Mouse (Mus musculus) midbrain, embryonic 10.5 days (tissue): ENCODE measurements at regions not wholly inside any gene's neighbourhood (a gene's known extent, or its start where the extent isn't known, plus 50 kb on each side); places are given as distances from the start of the nearest gene placed in this dataset.

ENCODE experiments used
- DNase-seq: peaks from one replicate; pipeline ENCODE4 v3.0.0-alpha.2; 2017; ENCODE audit warnings: low spot score
- H3K27ac ChIP-seq: fragments of 300-500 bp; sonication (generic); replicated peaks from 2 replicates; pipeline ENCODE4 v1.5.1; 2016; ENCODE audit warnings: mild to moderate bottlenecking
- H3K27me3 ChIP-seq: fragments of 300-500 bp; sonication (generic); 2 replicates; pipeline ENCODE4 v1.6.1; 2016; ENCODE audit warnings: low read depth, mild to moderate bottlenecking; ENCODE audit not compliant: poor library complexity, severe bottlenecking
- H3K36me3 ChIP-seq: fragments of 300-500 bp; sonication (generic); 2 replicates; pipeline ENCODE4 v1.6.1; 2016; ENCODE audit warnings: mild to moderate bottlenecking, moderate library complexity
- H3K4me1 ChIP-seq: fragments of 300-500 bp; sonication (generic); 2 replicates; pipeline ENCODE4 v1.6.1; 2016
- H3K4me3 ChIP-seq: fragments of 300-500 bp; sonication (generic); 2 replicates; pipeline ENCODE4 v1.5.1; 2016; ENCODE audit warnings: mild to moderate bottlenecking, moderate library complexity
- H3K9me3 ChIP-seq: fragments of 300-500 bp; sonication (generic); replicated peaks from 2 replicates; pipeline ENCODE4 v1.6.1; 2016; ENCODE audit warnings: mild to moderate bottlenecking
- WGBS: fragments of 180-500 bp; shearing (Covaris S2); methylation state at CpG from one replicate; pipeline ENCODE4 v1.1.7; 2016; 5-methylcytosine and 5-hydroxymethylcytosine counted together

- no peak for DNase-seq
- Histone ChIP-seq H3K27me3 (no peaks in the 10 kb centered on the region), H3K4me3 (no peak overlapping the region), H3K36me3 (no peaks in the 10 kb centered on the region), H3K27ac (no peak overlapping the region), H3K9me3 (no peaks in the 10 kb centered on the region), H3K4me1 (no peaks in the 10 kb centered on the region)
- WGBS = 87% methylated on average over 1 of the region's 1 CpGs
Measured at GRCm38 (mm10) chr3:15139550-15139949, 192.6 kb downstream of the Gm9733 start.

- WGBS = 98% methylated on average over 1 of the region's 1 CpGs
- no peaks in the 10 kb centered on the region for H3K27me3 ChIP-seq
- H3K4me3 ChIP-seq = no peak overlapping the region
- no peaks in the 10 kb centered on the region for H3K4me1 ChIP-seq
- no peak for DNase-seq
- H3K27ac ChIP-seq = no peak overlapping the region
- no peaks in the 10 kb centered on the region for H3K36me3 ChIP-seq
- no peaks in the 10 kb centered on the region for H3K9me3 ChIP-seq
Measured at GRCm38 (mm10) chr3:15153710-15154109, 178.4 kb downstream of the Gm9733 start.

- Histone ChIP-seq H3K4me1 (no peaks in the 10 kb centered on the region), H3K27ac (no peak overlapping the region), H3K36me3 (no peaks in the 10 kb centered on the region), H3K27me3 (no peaks in the 10 kb centered on the region), H3K4me3 (no peak overlapping the region), H3K9me3 (no peaks in the 10 kb centered on the region)
- no peak for DNase-seq
- WGBS = 94% methylated on average over 3 of the region's 3 CpGs
Measured at GRCm38 (mm10) chr3:15154153-15154552, 177.9 kb downstream of the Gm9733 start.

DNA sequence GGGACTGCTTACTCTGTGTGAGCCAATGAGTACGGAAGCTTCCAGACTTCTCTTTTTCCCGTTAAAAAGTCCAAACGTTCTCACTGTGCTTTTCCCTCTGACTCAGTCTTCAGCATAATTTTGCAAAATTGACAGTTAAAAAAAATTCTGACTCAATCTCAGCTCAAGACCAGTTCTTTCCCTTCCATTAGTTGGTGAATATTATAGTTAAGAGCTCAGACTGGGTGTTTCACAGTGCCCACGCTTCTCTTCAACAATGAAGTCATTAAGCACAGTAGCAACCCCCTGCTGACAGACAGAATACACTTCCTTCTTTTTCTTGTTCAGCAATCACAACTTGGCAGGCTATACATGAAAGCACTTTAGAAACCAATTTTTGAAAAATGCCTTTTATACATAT, 175.4 kb downstream of the Gm9733 start:
- Histone ChIP-seq H3K27me3 (no peaks in the 10 kb centered on the region), H3K4me1 (no peaks in the 10 kb centered on the region), H3K9me3 (no peaks in the 10 kb centered on the region), H3K36me3 (no peaks in the 10 kb centered on the region), H3K4me3 (no peak overlapping the region), H3K27ac (no peak overlapping the region)
- 84% methylated on average over 4 of the region's 4 CpGs for WGBS
- DNase-seq = no peak

- no peaks in the 10 kb centered on the region for H3K9me3 ChIP-seq
- H3K4me3 ChIP-seq = no peak overlapping the region
- H3K4me1 ChIP-seq = no peaks in the 10 kb centered on the region
- H3K27me3 ChIP-seq = no peaks in the 10 kb centered on the region
- WGBS = 93% methylated on average over 1 of the region's 1 CpGs
- no peak for DNase-seq
- H3K27ac ChIP-seq = no peak overlapping the region
- no peaks in the 10 kb centered on the region for H3K36me3 ChIP-seq
Measured at GRCm38 (mm10) chr3:15157842-15158241, 174.3 kb downstream of the Gm9733 start.

- H3K27me3 ChIP-seq = no peaks in the 10 kb centered on the region
- 93% methylated on average over 8 of the region's 8 CpGs for WGBS
- no peaks in the 10 kb centered on the region for H3K4me1 ChIP-seq
- H3K27ac ChIP-seq = no peak overlapping the region
- H3K9me3 ChIP-seq = no peaks in the 10 kb centered on the region
- no peak for DNase-seq
- H3K36me3 ChIP-seq = no peaks in the 10 kb centered on the region
- no peak overlapping the region for H3K4me3 ChIP-seq
Measured at GRCm38 (mm10) chr3:15158926-15159325, 173.2 kb downstream of the Gm9733 start.

DNA sequence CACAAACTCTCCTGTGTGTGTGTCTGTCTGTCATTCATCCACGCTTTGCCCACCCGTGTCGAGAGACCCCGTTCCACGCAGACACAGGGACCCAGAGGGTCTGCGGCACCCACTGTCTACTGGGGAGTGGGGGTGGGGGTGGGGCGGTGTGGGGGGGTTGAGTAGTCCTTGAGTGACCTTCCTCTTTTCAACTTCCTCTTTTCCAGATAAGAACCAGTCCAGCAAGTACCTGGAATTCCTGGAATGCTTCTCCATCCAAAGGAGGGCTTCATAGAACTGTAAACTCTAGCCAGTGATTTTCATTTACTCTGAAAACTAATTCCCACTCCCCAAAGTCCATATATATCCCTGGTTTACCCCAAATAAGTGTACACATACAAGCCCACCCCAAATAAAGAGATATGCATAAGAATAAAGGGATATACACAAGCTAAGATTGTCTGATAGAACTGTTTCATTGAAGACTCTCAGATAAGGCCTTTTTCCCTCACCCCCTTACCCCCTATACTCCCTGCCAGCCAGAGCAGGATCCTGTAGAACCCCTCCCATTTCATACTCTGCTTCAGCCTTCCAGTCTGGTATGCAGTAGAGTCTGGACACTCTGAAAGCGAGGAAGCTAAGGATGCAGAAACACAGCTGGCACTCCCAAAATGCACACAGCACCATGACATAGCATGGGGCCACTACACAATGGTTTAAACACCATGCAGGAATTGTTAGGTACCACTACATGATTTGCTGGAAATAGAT, 172.0 kb downstream of the Gm9733 start:
- WGBS = 89% methylated on average over 8 of the region's 8 CpGs
- no peak overlapping the region for H3K27ac ChIP-seq
- DNase-seq = no peak
- no peaks in the 10 kb centered on the region for H3K9me3 ChIP-seq
- no peak overlapping the region for H3K4me3 ChIP-seq
- H3K27me3 ChIP-seq = no peaks in the 10 kb centered on the region
- no peaks in the 10 kb centered on the region for H3K36me3 ChIP-seq
- H3K4me1 ChIP-seq = no peaks in the 10 kb centered on the region

DNA sequence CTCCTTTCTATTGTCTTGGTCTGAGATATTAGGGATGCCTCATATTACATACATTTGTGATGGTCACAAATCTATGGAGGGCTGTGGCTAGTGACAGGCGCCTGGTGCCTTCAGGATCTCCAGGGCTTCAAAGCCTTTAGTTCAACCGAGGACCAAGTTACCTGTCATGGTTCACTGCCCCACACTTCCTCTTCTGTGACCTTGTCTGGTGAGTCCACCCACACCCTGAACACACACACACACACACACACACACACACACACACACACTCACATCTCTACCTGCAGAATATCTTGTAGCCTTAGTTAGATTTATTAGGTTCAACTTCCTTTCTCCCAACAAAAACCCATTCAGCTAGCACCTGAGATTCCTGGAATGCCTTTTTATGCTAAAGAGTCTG, 156.3 kb downstream of the Gm9733 start:
- 85% methylated on average over 2 of the region's 2 CpGs for WGBS
- no peak for DNase-seq
- no peak overlapping the region for H3K4me3 ChIP-seq

GRCm38 (mm10) chr3:15179079-15179812, 152.9 kb downstream of the Gm9733 start:
- Histone ChIP-seq H3K9me3 (no peaks in the 10 kb centered on the region), H3K4me1 (no peaks in the 10 kb centered on the region), H3K4me3 (no peak overlapping the region), H3K36me3 (no peaks in the 10 kb centered on the region), H3K27ac (no peak overlapping the region), H3K27me3 (no peaks in the 10 kb centered on the region)
- WGBS = 87% methylated on average over 6 of the region's 6 CpGs
- no peak for DNase-seq

More for the DNA sequence above, 156.3 kb downstream of the Gm9733 start:
- H3K4me1 ChIP-seq = no peaks in the 10 kb centered on the region
- no peaks in the 10 kb centered on the region for H3K9me3 ChIP-seq
- no peak overlapping the region for H3K27ac ChIP-seq
- H3K27me3 ChIP-seq = no peaks in the 10 kb centered on the region
- H3K36me3 ChIP-seq = no peaks in the 10 kb centered on the region

DNA sequence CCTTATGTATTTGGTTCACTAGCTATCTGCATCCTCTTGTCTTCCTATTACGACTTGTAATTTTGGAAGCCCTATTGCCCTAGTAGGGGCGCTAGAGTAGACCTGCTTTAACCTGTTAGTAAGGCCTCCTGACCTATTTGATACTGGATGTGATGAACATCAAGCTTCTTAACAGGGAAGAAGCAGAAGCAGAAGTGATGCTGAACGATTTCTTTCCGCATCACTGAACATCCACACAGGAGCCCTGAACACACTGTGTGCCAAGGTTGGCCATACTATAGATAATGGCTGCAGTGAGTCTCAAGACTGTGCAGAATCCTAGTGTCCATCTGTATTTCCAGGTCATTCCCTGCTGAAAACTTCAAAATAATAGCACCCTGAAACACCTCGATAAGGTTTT, 151.0 kb downstream of the Gm9733 start:
- H3K4me1 ChIP-seq = no peaks in the 10 kb centered on the region
- H3K27ac ChIP-seq = no peak overlapping the region
- DNase-seq = no peak
- no peaks in the 10 kb centered on the region for H3K27me3 ChIP-seq
- H3K36me3 ChIP-seq = no peaks in the 10 kb centered on the region
- H3K9me3 ChIP-seq = no peaks in the 10 kb centered on the region
- WGBS = 90% methylated on average over 5 of the region's 5 CpGs
- no peak overlapping the region for H3K4me3 ChIP-seq

GRCm38 (mm10) chr3:15186731-15187130, 145.4 kb downstream of the Gm9733 start:
- H3K27me3 ChIP-seq = no peaks in the 10 kb centered on the region
- H3K4me3 ChIP-seq = no peak overlapping the region
- no peaks in the 10 kb centered on the region for H3K9me3 ChIP-seq
- DNase-seq = no peak
- no peaks in the 10 kb centered on the region for H3K36me3 ChIP-seq
- H3K4me1 ChIP-seq = no peaks in the 10 kb centered on the region
- no peak overlapping the region for H3K27ac ChIP-seq
- WGBS = 86% methylated on average over 3 of the region's 3 CpGs

- 13% methylated on average over 7 of the region's 7 CpGs for WGBS
- peak; percentile 74 for DNase-seq
- Histone ChIP-seq H3K4me3 (no peak overlapping the region), H3K9me3 (no peaks in the 10 kb centered on the region), H3K36me3 (no peaks in the 10 kb centered on the region), H3K27ac (no peak overlapping the region), H3K4me1 (peaks cover 12% of the 10 kb centered on the region), H3K27me3 (no peaks in the 10 kb centered on the region)
Measured at GRCm38 (mm10) chr3:15194362-15194761, 137.7 kb downstream of the Gm9733 start.

- Histone ChIP-seq H3K9me3 (no peaks in the 10 kb centered on the region), H3K4me3 (no peak overlapping the region), H3K36me3 (no peaks in the 10 kb centered on the region), H3K27me3 (no peaks in the 10 kb centered on the region), H3K27ac (no peak overlapping the region), H3K4me1 (peaks cover 17% of the 10 kb centered on the region)
- no peak for DNase-seq
- 64% methylated on average over 1 of the region's 1 CpGs for WGBS
Measured at GRCm38 (mm10) chr3:15196101-15196500, 136.0 kb downstream of the Gm9733 start.
